Mouse (Mus musculus): ENCODE measurements around the gene Chpt1. TPM values are rescaled to one million over a fixed set of nuclear protein-coding genes. Genes with fewer than 3 reads are reported as not detected.

Chpt1 gene
- polyA plus RNA-seq, 1 experiment, result 27.0 TPM

GRCm38 (mm10) chr10:88412290-88412995 is 91.4 kb downstream of the Chpt1 start:
- DNase-seq (ENCODE audit: low read depth, low spot score), result no peak
- 80% methylated on average over 17 of the region's 17 CpGs for WGBS

DNA sequence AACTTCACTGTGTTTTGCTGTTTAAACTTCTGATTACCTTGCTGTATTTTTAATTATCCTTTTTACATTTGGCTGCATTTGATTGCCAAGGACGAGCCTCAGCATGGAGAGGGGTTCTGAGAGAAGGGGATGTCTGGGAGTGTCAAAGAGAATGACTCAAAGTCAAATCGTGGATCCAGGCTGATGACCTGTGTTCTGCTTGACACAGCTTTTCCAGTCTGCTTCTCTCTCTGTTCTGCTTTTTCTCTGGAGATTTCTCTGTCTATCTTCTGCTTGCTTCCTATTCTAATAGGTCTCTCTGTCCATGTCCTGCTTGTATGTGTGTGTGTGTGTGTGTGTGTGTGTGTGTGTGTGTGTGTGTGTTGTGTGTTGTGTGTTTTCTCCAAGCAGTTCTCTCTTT is 94.1 kb downstream of the Chpt1 start:
- WGBS, result 62% methylated on average over 2 of the region's 2 CpGs
- DNase-seq (ENCODE audit: low read depth, low spot score), result no peak

DNA sequence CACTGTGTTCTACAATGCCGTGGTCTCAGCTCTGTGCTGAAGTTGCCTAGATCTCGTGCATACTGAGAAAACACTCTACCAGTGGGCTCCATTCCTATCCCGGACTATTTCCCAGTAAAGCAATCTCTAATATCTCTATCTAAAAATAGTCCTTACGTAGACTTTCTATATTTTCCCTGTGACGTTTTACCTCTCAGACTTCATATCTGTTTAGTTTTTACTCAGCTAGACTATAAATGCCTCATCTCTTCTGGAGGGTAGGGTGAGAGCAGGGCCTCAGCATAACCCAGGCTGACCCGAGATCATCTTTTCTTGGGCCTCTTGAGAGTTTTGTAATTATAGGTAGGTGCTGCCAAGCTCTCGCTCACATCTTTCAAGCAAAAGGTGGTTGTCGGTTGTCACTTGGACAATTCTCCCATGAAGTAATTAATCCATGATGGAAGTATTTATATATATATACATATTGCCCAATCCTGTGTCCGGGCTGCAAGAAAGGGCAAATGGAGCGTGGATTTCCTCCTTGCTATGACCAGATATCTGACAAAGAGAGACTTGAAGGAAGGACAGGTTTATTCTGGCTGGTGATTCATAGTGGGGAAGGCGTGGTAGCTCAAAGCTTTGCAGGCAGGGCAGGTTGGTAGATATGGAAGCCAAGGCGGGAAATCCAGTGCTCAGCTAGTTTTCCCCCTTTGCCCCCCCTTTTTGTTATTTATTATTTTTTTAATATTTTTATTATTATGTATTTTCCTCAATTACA is 95.8 kb downstream of the Chpt1 start:
- no peak for DNase-seq (ENCODE audit: low read depth, low spot score)
- WGBS, result 79% methylated on average over 12 of the region's 12 CpGs

GRCm38 (mm10) chr10:88405812-88406211 is 98.1 kb downstream of the Chpt1 start:
- no peak for DNase-seq (ENCODE audit: low read depth, low spot score)
- WGBS, result 76% methylated on average over 7 of the region's 7 CpGs

GRCm38 (mm10) chr10:88404220-88404619 is 99.7 kb downstream of the Chpt1 start:
- no peak for DNase-seq (ENCODE audit: low read depth, low spot score)
- WGBS, result 84% methylated on average over 6 of the region's 6 CpGs

- WGBS, result 76% methylated on average over 4 of the region's 4 CpGs
- no peak for DNase-seq (ENCODE audit: low read depth, low spot score)
Measured at GRCm38 (mm10) chr10:88403021-88403420, 100.9 kb downstream of the Chpt1 start.

Other genes with a start within 250 kb of the Chpt1 start
- 5.5 and 5.8 TPM in 2 replicates for gene Dram1, start 125.0 kb downstream of the Chpt1 start, polyA plus RNA-seq (2012; rRNA removed)
- 6.1 and 12.7 TPM in 2 replicates for gene Gnptab, start 124.9 kb downstream of the Chpt1 start, polyA plus RNA-seq (2012; rRNA removed)
- gene Sycp3, start 44.5 kb downstream of the Chpt1 start, polyA plus RNA-seq (2012; rRNA removed), result not detected in 2 replicates
- gene Mybpc1, start 101.1 kb upstream of the Chpt1 start, polyA plus RNA-seq (2012; rRNA removed), result 0.04 TPM in 1 of 2 replicates, not detected in the other
- 0.14 and 0.23 TPM in 2 replicates for gene Spic, start 180.9 kb upstream of the Chpt1 start, polyA plus RNA-seq (2012; rRNA removed)
- 31.0 and 33.1 TPM in 2 replicates for gene Arl1, start 226.8 kb upstream of the Chpt1 start, polyA plus RNA-seq (2012; rRNA removed)